Mouse (Mus musculus) midbrain, embryonic 15.5 days (tissue): ENCODE data around the gene Trim9. TPM values are rescaled to one million over a fixed set of nuclear protein-coding genes. Genes with fewer than 3 reads are reported as not detected.
A peak's percentile ranks its signal among the peaks of the same experiment; 100 is the strongest.

Experiments used
- ATAC-seq: fragments of 200-750 bp; cut with Nextera tagmentation; replicated peaks from 2 replicates; pipeline ENCODE4 v1.8.0; 2017; ENCODE audit warnings: moderate TSS enrichment
- H3K27ac ChIP-seq: fragments of 300-500 bp; sonication (generic); 2 replicates; pipeline ENCODE4 v1.5.1; 2015; ENCODE audit warnings: mild to moderate bottlenecking, inconsistent platforms
- H3K27me3 ChIP-seq: fragments of 300-500 bp; sonication (generic); replicated peaks from 2 replicates; pipeline ENCODE4 v1.6.1; 2015; ENCODE audit warnings: inconsistent platforms
- H3K36me3 ChIP-seq: fragments of 300-500 bp; sonication (generic); replicated peaks from 2 replicates; pipeline ENCODE4 v1.6.1; 2015; ENCODE audit warnings: inconsistent platforms
- H3K4me1 ChIP-seq: fragments of 300-500 bp; sonication (generic); 2 replicates; pipeline ENCODE4 v1.6.1; 2015; ENCODE audit warnings: inconsistent platforms
- H3K4me2 ChIP-seq: fragments of 300-500 bp; sonication (generic); 2 replicates; pipeline ENCODE4 v1.6.1; 2015; ENCODE audit warnings: inconsistent platforms, mild to moderate bottlenecking, moderate library complexity
- H3K4me3 ChIP-seq: fragments of 300-500 bp; sonication (generic); 2 replicates; pipeline ENCODE4 v1.5.1; 2015; ENCODE audit warnings: mild to moderate bottlenecking, inconsistent platforms
- H3K9ac ChIP-seq: fragments of 300-500 bp; sonication (generic); 2 replicates; pipeline ENCODE4 v1.6.1; 2015; ENCODE audit warnings: mild to moderate bottlenecking, inconsistent platforms
- H3K9me3 ChIP-seq: fragments of 300-500 bp; sonication (generic); 2 replicates; pipeline ENCODE4 v1.6.1; 2016; ENCODE audit warnings: inconsistent platforms
- WGBS: fragments of 180-500 bp; shearing (Covaris S2); methylation state at CpG from one replicate; pipeline ENCODE4 v1.1.7; 2015; ENCODE audit warnings: mixed read lengths; 5-methylcytosine and 5-hydroxymethylcytosine counted together
- polyA plus RNA-seq: library from polyadenylated mRNA; unstranded; fragments of >200 nt; fragmentation: Nextera tagmentation; extraction: Ambion mirVana; gene quantifications from 2 replicates; pipeline ENCODE4 v1.2.1, GENCODE M21; 2015

The Trim9 gene
- polyA plus RNA-seq, 1 experiment from 2014 or later: 91.8 TPM

- Histone ChIP-seq H3K27ac (no peak overlapping the region), H3K4me3 (no peak overlapping the region), H3K9me3 (no peaks in the 10 kb centered on the region), H3K9ac (no peak overlapping the region), H3K4me1 (peaks cover 5% of the 10 kb centered on the region; the same call in 1 of the 2 replicates), H3K4me2 (no peak overlapping the region), H3K36me3 (no peaks in the 10 kb centered on the region), H3K27me3 (no peaks in the 10 kb centered on the region)
- no peak for ATAC-seq
- 92% methylated on average over 8 of the region's 8 CpGs for WGBS
Measured at GRCm38 (mm10) chr12:70218795-70219540, 128.4 kb downstream of the Trim9 start.

GRCm38 (mm10) chr12:70216229-70216800 is 131.1 kb downstream of the Trim9 start:
- H3K36me3 ChIP-seq: no peaks in the 10 kb centered on the region
- H3K4me1 ChIP-seq: peaks cover 5% of the 10 kb centered on the region; the same call in 1 of the 2 replicates
- 0 out of 2 replicates have a peak overlapping the region, but pooled peaks have one; percentile 0 for H3K4me2 ChIP-seq
- 27% methylated on average over 16 of the region's 16 CpGs for WGBS
- no peaks in the 10 kb centered on the region for H3K9me3 ChIP-seq
- no peak overlapping the region for H3K4me3 ChIP-seq
- H3K27me3 ChIP-seq: no peaks in the 10 kb centered on the region
- ATAC-seq: peak; percentile 45; the same call in 1 of the 2 replicates
- H3K9ac ChIP-seq: no peak overlapping the region
- H3K27ac ChIP-seq: no peak overlapping the region

- Histone ChIP-seq H3K27ac (no peak overlapping the region), H3K36me3 (no peaks in the 10 kb centered on the region), H3K9me3 (no peaks in the 10 kb centered on the region), H3K9ac (no peak overlapping the region), H3K4me3 (no peak overlapping the region), H3K27me3 (no peaks in the 10 kb centered on the region), H3K4me2 (no peak overlapping the region), H3K4me1 (peaks cover 5% of the 10 kb centered on the region; the same call in 1 of the 2 replicates)
- no peak for ATAC-seq
- 87% methylated on average over 8 of the region's 8 CpGs for WGBS
Measured at GRCm38 (mm10) chr12:70214281-70214680, 133.1 kb downstream of the Trim9 start.

- Histone ChIP-seq H3K27me3 (no peaks in the 10 kb centered on the region), H3K4me2 (no peak overlapping the region), H3K9ac (no peak overlapping the region), H3K4me1 (peaks cover 5% of the 10 kb centered on the region; the same call in 1 of the 2 replicates), H3K36me3 (no peaks in the 10 kb centered on the region), H3K4me3 (no peak overlapping the region), H3K27ac (no peak overlapping the region), H3K9me3 (no peaks in the 10 kb centered on the region)
- ATAC-seq: no peak
- WGBS: 91% methylated on average over 6 of the region's 6 CpGs
Measured at GRCm38 (mm10) chr12:70213601-70214000, 133.8 kb downstream of the Trim9 start.

GRCm38 (mm10) chr12:70212501-70212900 is 134.9 kb downstream of the Trim9 start:
- Histone ChIP-seq H3K4me1 (peaks cover 5% of the 10 kb centered on the region; the same call in 1 of the 2 replicates), H3K4me3 (no peak overlapping the region), H3K36me3 (no peaks in the 10 kb centered on the region), H3K4me2 (no peak overlapping the region), H3K27ac (no peak overlapping the region), H3K9ac (no peak overlapping the region), H3K9me3 (no peaks in the 10 kb centered on the region), H3K27me3 (no peaks in the 10 kb centered on the region)
- WGBS: 83% methylated on average over 4 of the region's 4 CpGs
- no peak for ATAC-seq

GRCm38 (mm10) chr12:70208214-70208613 is 139.2 kb downstream of the Trim9 start:
- Histone ChIP-seq H3K27me3 (no peaks in the 10 kb centered on the region), H3K9ac (no peak overlapping the region), H3K9me3 (no peaks in the 10 kb centered on the region), H3K36me3 (no peaks in the 10 kb centered on the region), H3K4me2 (no peak overlapping the region), H3K4me1 (no peaks in the 10 kb centered on the region), H3K27ac (no peak overlapping the region), H3K4me3 (no peak overlapping the region)
- WGBS: 69% methylated on average over 5 of the region's 5 CpGs
- ATAC-seq: no peak

GRCm38 (mm10) chr12:70204433-70204832 is 143.0 kb downstream of the Trim9 start:
- no peak for ATAC-seq

GRCm38 (mm10) chr12:70201926-70202529 is 145.4 kb downstream of the Trim9 start:
- 76% methylated on average over 4 of the region's 5 CpGs for WGBS
- ATAC-seq: no peak
- no peak overlapping the region for H3K9ac ChIP-seq

More at GRCm38 (mm10) chr12:70204433-70204832, 143.0 kb downstream of the Trim9 start:
- Histone ChIP-seq H3K4me2 (no peak overlapping the region), H3K4me3 (no peak overlapping the region), H3K27me3 (no peaks in the 10 kb centered on the region), H3K4me1 (no peaks in the 10 kb centered on the region), H3K9me3 (no peaks in the 10 kb centered on the region), H3K9ac (no peak overlapping the region), H3K27ac (no peak overlapping the region), H3K36me3 (no peaks in the 10 kb centered on the region)
- WGBS: 81% methylated on average over 8 of the region's 8 CpGs

GRCm38 (mm10) chr12:70196341-70196740 is 151.1 kb downstream of the Trim9 start:
- Histone ChIP-seq H3K27ac (no peak overlapping the region), H3K27me3 (no peaks in the 10 kb centered on the region), H3K4me1 (peaks cover 7% of the 10 kb centered on the region; the same call in 1 of the 2 replicates), H3K4me3 (no peak overlapping the region), H3K9ac (no peak overlapping the region), H3K36me3 (no peaks in the 10 kb centered on the region), H3K4me2 (no peak overlapping the region), H3K9me3 (no peaks in the 10 kb centered on the region)
- ATAC-seq: no peak
- WGBS: 85% methylated on average over 5 of the region's 5 CpGs

More at GRCm38 (mm10) chr12:70201926-70202529, 145.4 kb downstream of the Trim9 start:
- no peak overlapping the region for H3K4me2 ChIP-seq
- H3K27me3 ChIP-seq: no peaks in the 10 kb centered on the region
- no peaks in the 10 kb centered on the region for H3K36me3 ChIP-seq
- H3K27ac ChIP-seq: no peak overlapping the region
- H3K4me3 ChIP-seq: no peak overlapping the region
- H3K4me1 ChIP-seq: no peaks in the 10 kb centered on the region
- H3K9me3 ChIP-seq: no peaks in the 10 kb centered on the region

- 98% methylated on average over 6 of the region's 6 CpGs for WGBS
- H3K9me3 ChIP-seq: no peaks in the 10 kb centered on the region
- peaks cover 7% of the 10 kb centered on the region; the same call in 1 of the 2 replicates for H3K4me1 ChIP-seq
- no peaks in the 10 kb centered on the region for H3K36me3 ChIP-seq
- H3K27me3 ChIP-seq: no peaks in the 10 kb centered on the region
- no peak overlapping the region for H3K9ac ChIP-seq
- H3K4me3 ChIP-seq: no peak overlapping the region
- H3K4me2 ChIP-seq: no peak overlapping the region
- no peak for ATAC-seq
- no peak overlapping the region for H3K27ac ChIP-seq
Measured at GRCm38 (mm10) chr12:70195426-70195825, 152.0 kb downstream of the Trim9 start.
